In the genomic region with DNA sequence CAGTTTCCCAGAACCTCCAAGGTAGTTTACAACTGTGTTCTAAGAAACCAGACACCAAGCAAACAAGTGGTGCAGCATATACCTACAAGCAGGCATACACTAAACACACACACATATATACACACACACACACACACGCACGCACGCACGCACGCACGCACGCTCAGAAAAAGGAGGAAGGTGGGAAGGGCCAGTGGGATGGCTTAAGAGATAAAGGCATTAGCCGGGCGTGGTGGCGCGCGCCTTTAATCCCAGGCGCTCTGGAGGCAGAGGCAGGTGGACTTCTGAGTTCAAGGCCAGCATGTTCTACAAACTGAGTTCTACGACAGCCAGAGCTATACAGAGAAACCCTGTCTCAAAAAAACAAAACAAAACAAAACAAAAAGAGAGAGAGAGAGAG, we compare ENCODE assay signal across 27 mouse cellular contexts. TPM values are rescaled to one million over a fixed set of nuclear protein-coding genes. Genes with fewer than 3 reads are reported as not detected.
A peak's percentile ranks its signal among the peaks of the same experiment; 100 is the strongest.
DNase-seq lines count a peak whose midpoint lies in the region; ATAC-seq and TF ChIP-seq lines count a peak whose summit lies in the region.
"Had no signal": no experiment of that assay in that cellular context is flagged by ENCODE, and none has a peak within 500 bp of the region (broad histone marks: within the 10 kb centered on the region; RNA-seq: fewer than 3 reads in every experiment).

No protein-coding gene starts in this region.

- no peak for TF ChIP-seq EP300 in liver, postnatal 0 days (IDR thresholded peaks at IDR 0.05; ENCODE audit: low read depth)

- H3K4me2 ChIP-seq in liver, embryonic 11.5 days = no peak overlapping the region
- H3K4me2 ChIP-seq in liver, postnatal 0 days (ENCODE audit: low read depth, low read length) = no peak overlapping the region
- H3K4me2 ChIP-seq: embryonic facial prominence, embryonic 12.5 days; hindbrain, embryonic 12.5 days; limb, embryonic 15.5 days; midbrain, embryonic 12.5 days; neural tube, embryonic 12.5 days had no signal

- WGBS in liver, embryonic 11.5 days = 64% methylated on average over 14 of the region's 14 CpGs
- 66% methylated on average over 14 of the region's 14 CpGs for WGBS in liver, postnatal 0 days (ENCODE audit: insufficient replicate concordance)

- H3K27me3 ChIP-seq in E14TG2a.4 (ENCODE audit: insufficient read depth, low read length) = no peaks in the 10 kb centered on the region
- no peaks in the 10 kb centered on the region for H3K27me3 ChIP-seq in liver, embryonic 11.5 days (replicated peaks; ENCODE audit: control insufficient read depth, insufficient read depth, low read length)
- H3K27me3 ChIP-seq in liver, postnatal 0 days (ENCODE audit: insufficient read depth, low read length) = no peaks in the 10 kb centered on the region
- H3K27me3 ChIP-seq: CH12.LX; embryonic facial prominence, embryonic 12.5 days; hindbrain, embryonic 12.5 days; limb, embryonic 15.5 days; midbrain, embryonic 12.5 days; neural tube, embryonic 12.5 days had no signal

- H3K4me3 ChIP-seq in E14TG2a.4 (replicated peaks; ENCODE audit: low read length) (peak overlapping the region; percentile 54), ES-E14 (ENCODE audit: insufficient read depth in 1 of 2, low read depth in 1 of 2, low read length in 2 of 2, poor library complexity in 1 of 2, severe bottlenecking in 1 of 2) (peak overlapping the region; percentile 19 to 31)
- H3K4me3 ChIP-seq in liver, embryonic 11.5 days (ENCODE audit: low read depth, low read length) = no peak overlapping the region
- no peak overlapping the region for H3K4me3 ChIP-seq in liver, postnatal 0 days (ENCODE audit: low read depth, low read length)
- H3K4me3 ChIP-seq: embryonic facial prominence, embryonic 12.5 days; erythroblast, embryonic 14.5 days; gastrocnemius, adult 2 months; hindbrain, embryonic 12.5 days; limb, embryonic 15.5 days; midbrain, embryonic 12.5 days; neural tube, embryonic 12.5 days had no signal

- H3K4me1 ChIP-seq in E14TG2a.4 (replicated peaks; ENCODE audit: low read depth, low read length) = peaks cover 89% of the 10 kb centered on the region
- peaks cover 1 to 2% of the 10 kb centered on the region in 2 experiments; a peak in 2 of 4 replicates for H3K4me1 ChIP-seq in ES-E14 (ENCODE audit: control insufficient read depth in 2 of 2, insufficient read depth in 2 of 2, low read length in 2 of 2, poor library complexity in 1 of 2)
- H3K4me1 ChIP-seq in liver, embryonic 11.5 days (replicated peaks; ENCODE audit: control insufficient read depth, insufficient read depth, low read length) = peaks cover 15% of the 10 kb centered on the region
- peaks cover under 1% of the 10 kb centered on the region; the same call in 1 of the 2 replicates for H3K4me1 ChIP-seq in liver, postnatal 0 days (ENCODE audit: insufficient read depth)
- H3K4me1 ChIP-seq: hindbrain, embryonic 12.5 days; neural tube, embryonic 12.5 days had no signal

- peak; percentile 70 for ATAC-seq in liver, embryonic 11.5 days (replicated peaks; ENCODE audit: low FRiP score)
- ATAC-seq in liver, postnatal 0 days = peak; percentile 50; the same call in 1 of the 2 replicates
- no peak for ATAC-seq in inflammation-experienced regulatory T-cells, adult 6 months
- no peak for ATAC-seq in activated CD4-positive, CD25-positive, alpha-beta regulatory T cell, adult 4 months
- ATAC-seq: forebrain, embryonic 14.5 days had no signal

- H3K9ac ChIP-seq in ES-E14 (ENCODE audit: insufficient read depth, low read depth, low read length, poor library complexity, severe bottlenecking) = no peak overlapping the region
- no peak overlapping the region for H3K9ac ChIP-seq in liver, embryonic 11.5 days (ENCODE audit: low read depth, low read length)
- no peak overlapping the region for H3K9ac ChIP-seq in liver, postnatal 0 days (replicated peaks)
- H3K9ac ChIP-seq: embryonic facial prominence, embryonic 12.5 days; hindbrain, embryonic 12.5 days; limb, embryonic 15.5 days; midbrain, embryonic 12.5 days; neural tube, embryonic 12.5 days had no signal

- in situ Hi-C loops in ES-E14 (cut with MboI; ENCODE audit: low sequenced_read_pairs in 2 of 2, unreplicated experiment in 2 of 2) = loop anchor here in 1 of 2 experiments (5.0 kb wide), 1 partner anchor 43 kb away; no protein-coding TSS in a partner anchor

- DNase-seq in ES-E14 (ENCODE audit: low read depth, low spot score) = no peak
- DNase-seq in liver, embryonic 11.5 days (ENCODE audit: low spot score) = no peak
- DNase-seq in liver, postnatal 0 days = no peak
- DNase-seq in T-cell, adult 2 months (ENCODE audit: low spot score) = no peak
- DNase-seq: adrenal gland, adult 8-10 months; cerebellum, adult 18-20 months; cerebellum, postnatal 25 days; gastrocnemius, adult 2 months; kidney, adult 18-20 months; left cerebral cortex, postnatal 4 days; retina, postnatal 1 day; right cerebral cortex, postnatal 25 days; spleen, adult 18-20 months; thymus, postnatal 14 days had no signal

- H3K27ac ChIP-seq in ES-E14 (ENCODE audit: insufficient read depth, low read depth, low read length, poor library complexity, severe bottlenecking) = no peak overlapping the region; the same call in 1 of the 2 replicates
- H3K27ac ChIP-seq in liver, embryonic 11.5 days (ENCODE audit: low read depth, low read length) = no peak overlapping the region
- H3K27ac ChIP-seq in liver, postnatal 0 days (ENCODE audit: low read depth) = no peak overlapping the region
- H3K27ac ChIP-seq: embryonic facial prominence, embryonic 12.5 days; gastrocnemius, adult 2 months; hindbrain, embryonic 12.5 days; kidney, postnatal 0 days; limb, embryonic 15.5 days; macrophage; midbrain, embryonic 12.5 days; neural tube, embryonic 12.5 days had no signal

- peaks cover 78% of the 10 kb centered on the region for H3K36me3 ChIP-seq in E14TG2a.4 (ENCODE audit: insufficient read depth, low read length)
- peaks cover 7% of the 10 kb centered on the region for H3K36me3 ChIP-seq in ES-E14 (ENCODE audit: control insufficient read depth, insufficient read depth, low read length, poor library complexity, severe bottlenecking)
- H3K36me3 ChIP-seq in liver, embryonic 11.5 days (ENCODE audit: control insufficient read depth, insufficient read depth, low read length) = no peaks in the 10 kb centered on the region; the same call in 1 of the 2 replicates
- peaks cover 3% of the 10 kb centered on the region; the same call in 1 of the 2 replicates for H3K36me3 ChIP-seq in liver, postnatal 0 days (replicated peaks; ENCODE audit: insufficient read depth, low read length)

- H3K9me3 ChIP-seq in E14TG2a.4 (ENCODE audit: low read length) = no peaks in the 10 kb centered on the region
- no peaks in the 10 kb centered on the region for H3K9me3 ChIP-seq in ES-E14 (ENCODE audit: control insufficient read depth, insufficient read depth, low read depth, low read length)
- no peaks in the 10 kb centered on the region for H3K9me3 ChIP-seq in liver, embryonic 11.5 days (ENCODE audit: control insufficient read depth, low read length)
- H3K9me3 ChIP-seq in liver, postnatal 0 days (ENCODE audit: low read length) = no peaks in the 10 kb centered on the region
- H3K9me3 ChIP-seq: embryonic facial prominence, embryonic 12.5 days; hindbrain, embryonic 12.5 days; limb, embryonic 15.5 days; midbrain, embryonic 12.5 days; neural tube, embryonic 12.5 days had no signal

- no peak for TF ChIP-seq CTCF in E14TG2a.4 (conservative IDR thresholded peaks at IDR 0.05; ENCODE audit: low read length)
- TF ChIP-seq CTCF in liver, postnatal 0 days (IDR thresholded peaks at IDR 0.05; ENCODE audit: low read depth) = no peak

TF ChIP-seq in ES-E14, 5 proteins besides CTCF, POLR2A, EP300 and RAD21:
- TF ChIP-seq MAFK (IDR thresholded peaks at IDR 0.05; ENCODE audit: insufficient read depth, low read depth, low read length) (no peak), CHD2 (IDR thresholded peaks at IDR 0.05; ENCODE audit: low read depth, low read length) (no peak), ZC3H11A (IDR thresholded peaks at IDR 0.05; ENCODE audit: borderline replicate concordance, low read depth, low read length) (no peak), ZNF384 (IDR thresholded peaks at IDR 0.05; ENCODE audit: low read depth, low read length) (no peak), HCFC1 (IDR thresholded peaks at IDR 0.05; ENCODE audit: borderline replicate concordance, insufficient read depth, low read length) (no peak)
TF ChIP-seq in ES-E14: peak in this region for 0.

RNA-seq across cellular contexts. Expression of gene G3bp2, which starts 9.5 kb away (rescaled TPM):
- 246 and 266 TPM in 2 replicates for total RNA-seq in ES-E14 (2012; rRNA removed)
- polyA plus RNA-seq in liver, embryonic 11.5 days (2014; fragmentation: Nextera tagmentation; extraction: Ambion mirVana) = 127 and 143 TPM in 2 replicates
- polyA plus RNA-seq in liver, postnatal 0 days (2015; fragmentation: Nextera tagmentation; extraction: Ambion mirVana) = 46.7 and 50.1 TPM in 2 replicates
- polyA plus RNA-seq in inflammation-experienced regulatory T-cells, adult 6 months (2017; shearing (Covaris generic)) = 100 to 1,000 TPM; 225 to 265 (median 245) TPM
- polyA plus RNA-seq in activated CD4-positive, CD25-positive, alpha-beta regulatory T cell, adult 4 months (2017; shearing (Covaris generic)) = 100 to 1,000 TPM; 204 to 221 TPM

RNA-seq across cellular contexts. Expression of gene Cdkl2, which starts 30.4 kb away (rescaled TPM):
- 5.0 and 6.4 TPM in 2 replicates for total RNA-seq in ES-E14 (2012; rRNA removed)
- polyA plus RNA-seq in liver, embryonic 11.5 days (2014; fragmentation: Nextera tagmentation; extraction: Ambion mirVana) = 0.45 TPM in 2 replicates
- polyA plus RNA-seq in liver, postnatal 0 days (2015; fragmentation: Nextera tagmentation; extraction: Ambion mirVana) = 0.73 and 0.90 TPM in 2 replicates
- polyA plus RNA-seq in inflammation-experienced regulatory T-cells, adult 6 months (2017; shearing (Covaris generic)) = 1 to 10 TPM; 1.6 to 3.8 (median 3.6) TPM
- 1 to 10 TPM; 2.6 to 3.4 TPM for polyA plus RNA-seq in activated CD4-positive, CD25-positive, alpha-beta regulatory T cell, adult 4 months (2017; shearing (Covaris generic))
- polyA plus RNA-seq: erythroblast, embryonic 14.5 days had no signal

Comparison
In these comparisons a context has a peak if more than half of its experiments do, and no peak if none do; other contexts are left out.
1. H3K4me3 ChIP-seq: peak in E14TG2a.4 (single experiment) and ES-E14 (2 of 2); none in liver, embryonic 11.5 days (single experiment) and liver, postnatal 0 days (single experiment).
2. ATAC-seq: peak in liver, embryonic 11.5 days (single experiment) and liver, postnatal 0 days (single experiment); none in inflammation-experienced regulatory T-cells, adult 6 months (single experiment) and activated CD4-positive, CD25-positive, alpha-beta regulatory T cell, adult 4 months (single experiment).